Mouse (Mus musculus) E14TG2a.4 (cell line): ENCODE data around the gene Dusp14.

ENCODE experiments used
- CTCF ChIP-seq: conservative IDR thresholded peaks from 2 replicates; pipeline ENCODE4 v1.5.1; 2014; ENCODE audit warnings: low read length
- NANOG ChIP-seq: IDR thresholded peaks from 2 replicates; pipeline ENCODE4 v1.6.1; 2014; ENCODE audit warnings: borderline replicate concordance, low read length, mixed read lengths
- POU5F1 ChIP-seq: IDR thresholded peaks from 2 replicates; pipeline ENCODE4 v1.6.1; 2014; ENCODE audit warnings: low read length, borderline replicate concordance

- TF ChIP-seq CTCF (no peak), NANOG (no peak), POU5F1 (no peak)
Observed at GRCm38 (mm10) chr11:84059784-84060183, 9.3 kb downstream of the Dusp14 start.
